Mouse (Mus musculus): ENCODE data around the gene Htr2b.

Gene Htr2b

DNA sequence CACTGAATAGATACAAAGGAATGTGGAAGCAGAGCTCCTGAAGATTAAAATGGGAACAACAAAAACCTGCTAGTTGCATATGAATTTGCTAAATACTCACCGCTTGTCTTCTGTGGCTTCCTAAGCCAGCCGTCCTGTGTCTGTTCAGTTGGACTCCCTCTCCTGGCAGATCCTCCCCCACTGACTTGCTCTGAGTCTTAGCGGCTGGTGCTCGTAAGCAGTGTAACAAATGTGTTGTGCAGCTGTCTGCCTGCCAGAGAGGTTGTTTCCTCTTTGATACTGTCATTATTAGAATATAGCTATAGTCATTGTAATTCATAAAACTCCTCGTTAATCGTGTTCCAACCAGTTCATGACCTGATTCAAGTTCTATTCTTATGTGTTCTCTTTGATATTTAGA lies at the start of gene Htr2b:
Htr2b (minus strand) TSS at position 192 of the 400 bp plus-strand sequence.
- DNase-seq (ENCODE audit: low spot score in 2 of 2) = peak in 1 of 2 experiments; percentile 35

DNA sequence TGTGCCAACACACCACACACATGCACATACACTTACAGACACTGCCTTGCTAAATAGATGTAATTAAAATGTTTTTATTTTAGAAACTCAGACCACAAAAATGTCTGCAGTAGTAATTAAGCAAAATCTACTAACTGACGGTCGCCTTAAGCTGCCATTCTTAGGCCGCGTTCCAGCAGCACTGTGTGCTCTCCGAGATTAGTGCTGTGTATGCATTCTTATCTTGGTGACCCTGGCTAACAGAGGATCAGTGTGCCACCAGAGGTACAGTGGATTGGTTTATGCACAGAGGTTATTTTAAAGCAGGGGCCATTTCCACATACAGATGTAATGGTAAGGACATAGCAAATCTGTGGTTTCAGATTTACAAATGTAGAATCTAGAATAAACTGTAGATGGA lies 49.3 kb upstream of the Htr2b start:
- DNase-seq (ENCODE audit: low spot score in 2 of 2) = no peak

GRCm38 (mm10) chr1:86160479-86160878 lies 48.7 kb upstream of the Htr2b start:
- no peak for DNase-seq (ENCODE audit: low spot score in 2 of 2)

- no peak for DNase-seq (ENCODE audit: low spot score in 2 of 2)
These were observed 48.3 kb upstream of the Htr2b start for GRCm38 (mm10) chr1:86160059-86160458.

DNA sequence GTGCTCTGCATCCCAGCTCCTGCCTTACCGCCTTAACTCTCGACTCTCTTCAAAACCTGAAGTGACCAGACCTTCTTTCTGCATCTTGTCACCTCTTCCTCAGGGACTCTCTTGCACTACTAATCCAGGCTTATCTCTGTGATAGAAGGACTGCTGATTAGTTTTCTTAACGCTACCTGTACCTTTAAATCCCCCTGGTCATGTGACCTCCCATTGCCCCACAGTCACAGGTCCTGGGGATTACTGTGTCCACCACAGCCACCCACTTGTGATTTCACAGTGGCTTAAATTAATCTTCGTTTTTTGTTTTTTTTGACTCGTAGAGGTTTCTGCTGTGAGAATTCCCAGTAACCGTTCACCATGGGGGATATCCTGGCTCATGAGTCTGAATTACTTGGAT lies 44.8 kb upstream of the Htr2b start:
- DNase-seq (ENCODE audit: low spot score in 2 of 2) = no peak

GRCm38 (mm10) chr1:86156075-86156474 lies 44.3 kb upstream of the Htr2b start:
- no peak for DNase-seq (ENCODE audit: low spot score in 2 of 2)

GRCm38 (mm10) chr1:86154824-86155164 lies 43.0 kb upstream of the Htr2b start:
- no peak for DNase-seq (ENCODE audit: low spot score in 2 of 2)

DNA sequence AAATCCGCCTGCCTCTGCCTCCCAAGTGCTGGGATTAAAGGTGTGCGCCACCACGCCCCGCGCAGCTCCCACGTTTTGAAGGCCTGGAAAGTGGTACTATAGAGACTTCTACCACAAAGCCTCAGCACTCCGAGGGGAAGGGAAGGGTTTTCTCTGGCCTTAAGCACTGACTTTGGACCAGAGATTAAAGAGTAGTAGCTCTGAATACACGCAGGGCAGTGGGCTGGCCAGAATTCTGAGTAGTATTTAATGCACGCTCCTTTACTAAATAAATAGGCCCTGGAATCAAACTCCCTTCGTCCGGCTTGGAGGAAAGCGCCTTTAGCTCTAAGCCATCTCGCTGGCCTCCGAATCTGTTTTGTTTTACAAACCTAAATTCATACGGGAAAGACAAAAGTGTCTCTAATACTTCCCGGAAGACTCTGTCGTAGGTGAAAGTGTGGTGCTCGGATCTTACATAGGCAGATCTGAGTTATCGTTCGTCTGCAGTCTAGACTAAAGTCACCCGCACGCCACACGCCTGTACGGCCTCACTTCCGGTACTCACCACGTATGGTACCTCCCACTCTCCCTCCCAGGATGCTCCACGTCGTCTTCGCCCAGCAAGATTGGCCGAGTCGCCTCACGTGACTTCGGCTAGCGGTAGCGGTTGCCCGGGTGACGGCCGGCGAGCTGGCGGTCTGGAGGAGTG lies 42.5 kb upstream of the Htr2b start, which contains the start of gene Armc9:
Armc9 (plus strand) TSS at position 648 of the 691 bp plus-strand sequence.
- DNase-seq (ENCODE audit: low spot score in 2 of 2) = peak; percentile 94 to 95

DNA sequence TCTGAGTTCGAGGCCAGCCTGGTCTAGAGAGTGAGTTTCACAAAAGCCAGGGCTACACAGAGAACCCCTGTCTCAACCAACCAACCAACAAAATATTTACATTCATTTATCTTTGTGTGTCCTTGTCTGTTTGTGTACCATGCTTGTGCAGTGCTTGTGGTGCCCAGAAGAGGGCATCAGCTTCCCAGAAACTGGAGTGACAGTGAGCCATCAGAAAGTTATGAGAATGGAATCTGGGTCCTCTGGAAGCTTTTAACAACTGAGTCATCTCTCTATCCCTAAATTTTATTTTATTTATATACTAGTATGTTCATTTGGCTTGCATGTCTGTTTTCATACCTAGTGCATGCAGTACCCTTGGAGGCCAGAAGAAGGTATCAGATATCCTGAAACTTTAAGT lies 40.8 kb upstream of the Htr2b start:
- DNase-seq (ENCODE audit: low spot score in 2 of 2) = no peak

GRCm38 (mm10) chr1:86151376-86151775 lies 39.6 kb upstream of the Htr2b start:
- no peak for DNase-seq (ENCODE audit: low spot score in 2 of 2)

GRCm38 (mm10) chr1:86150929-86151328 lies 39.2 kb upstream of the Htr2b start:
- no peak for DNase-seq (ENCODE audit: low spot score in 2 of 2)

DNA sequence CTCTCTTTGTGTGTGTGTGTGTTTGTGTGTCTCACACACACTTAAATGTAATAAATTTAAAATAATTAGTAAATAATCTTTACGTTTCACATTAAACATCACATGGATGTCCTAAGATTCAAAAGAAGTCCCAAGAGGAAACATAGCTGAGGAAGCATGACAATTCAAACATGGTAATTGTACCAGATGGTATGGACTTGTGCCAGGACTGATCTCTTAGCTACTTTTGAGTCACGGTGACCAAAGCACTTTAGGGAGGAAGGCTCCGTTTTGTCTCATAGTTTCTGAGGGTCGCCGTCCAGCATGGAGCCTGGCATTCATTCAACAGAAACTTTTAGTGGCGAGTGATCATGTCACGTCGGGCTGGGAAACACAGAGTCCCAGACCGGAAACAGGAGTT lies 36.4 kb upstream of the Htr2b start:
- no peak for DNase-seq (ENCODE audit: low spot score in 2 of 2)

DNA sequence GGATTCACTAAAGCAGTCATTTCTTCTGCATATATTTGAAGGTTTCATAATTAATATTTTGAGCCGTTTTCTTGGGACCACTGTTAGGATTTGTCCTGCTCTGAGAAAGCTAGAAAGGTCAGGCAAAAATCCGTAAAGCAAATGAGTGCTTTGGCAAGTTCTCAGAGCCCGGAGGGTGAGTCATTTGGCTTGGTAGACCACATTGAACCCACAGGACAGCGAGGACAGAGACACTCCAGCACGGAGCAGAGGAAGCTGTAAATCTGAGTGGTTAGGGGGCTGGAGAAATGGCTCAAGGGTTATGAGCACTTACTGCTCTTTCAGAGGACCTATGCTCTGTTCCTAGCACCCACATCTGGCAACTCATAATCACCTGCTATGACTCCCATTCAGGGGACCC lies 35.8 kb upstream of the Htr2b start:
- DNase-seq (ENCODE audit: low spot score in 2 of 2) = no peak

DNA sequence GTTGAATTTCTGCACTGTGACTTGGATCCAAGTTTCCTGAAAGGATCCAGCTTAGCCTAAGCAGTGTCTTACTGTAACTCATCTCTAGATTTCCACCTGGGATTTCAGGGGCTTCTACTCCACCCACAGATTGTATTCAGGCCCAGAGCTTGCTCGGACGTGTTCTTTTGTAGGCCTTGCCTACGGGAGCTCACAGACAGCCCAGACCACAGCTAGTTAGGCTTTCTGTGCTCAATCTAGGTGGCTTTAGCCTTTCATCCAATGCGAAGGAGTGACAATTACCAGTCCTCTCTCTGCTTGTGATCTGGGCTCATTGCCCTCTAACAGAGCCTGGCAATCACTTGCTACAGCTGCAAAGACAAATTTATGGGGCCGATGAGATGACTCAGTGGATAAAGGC lies 34.5 kb upstream of the Htr2b start:
- no peak for DNase-seq (ENCODE audit: low spot score in 2 of 2)

- DNase-seq (ENCODE audit: low spot score in 2 of 2) = no peak
These were observed 32.5 kb upstream of the Htr2b start for GRCm38 (mm10) chr1:86144001-86144944.

DNA sequence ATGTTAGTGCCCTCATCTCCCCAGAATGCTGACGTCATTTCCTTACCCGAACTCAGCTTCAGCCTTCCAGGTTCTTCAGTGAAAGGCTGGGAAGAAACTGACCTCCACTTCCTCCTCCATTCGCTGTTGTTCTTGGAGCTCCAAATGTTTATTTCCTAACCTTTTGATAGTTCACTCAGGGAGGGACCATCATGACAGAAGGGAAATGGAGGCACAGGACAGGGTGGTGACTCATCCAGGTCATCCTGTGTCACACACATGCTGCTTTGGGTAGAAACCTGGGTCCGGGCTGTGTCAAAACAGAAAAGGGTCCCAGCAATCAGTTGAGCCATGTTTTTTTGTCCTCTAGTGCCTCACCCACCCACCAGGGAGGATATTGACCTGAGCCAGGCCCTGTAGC lies 31.4 kb upstream of the Htr2b start:
- DNase-seq (ENCODE audit: low spot score in 2 of 2) = no peak

DNA sequence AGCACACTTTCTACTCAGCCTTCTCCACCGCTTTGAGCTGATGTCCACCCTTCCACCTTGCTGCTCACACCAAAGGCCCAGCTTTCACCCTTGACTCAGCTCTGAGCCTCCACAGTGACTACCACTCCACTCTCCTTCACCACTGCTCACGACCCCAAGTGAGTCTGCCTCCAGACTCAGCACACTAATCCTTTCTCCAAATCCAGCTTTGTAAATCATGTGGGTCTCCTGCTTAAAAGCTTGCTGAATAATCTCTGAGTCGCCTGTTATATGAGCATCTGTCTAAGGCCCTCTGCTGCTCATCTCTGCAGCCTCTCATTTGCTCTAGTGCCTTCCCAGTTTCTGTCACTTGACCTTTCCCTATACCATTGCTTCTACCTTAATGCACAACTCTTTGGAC lies 29.3 kb upstream of the Htr2b start:
- no peak for DNase-seq (ENCODE audit: low spot score in 2 of 2)

- no peak for DNase-seq (ENCODE audit: low spot score in 2 of 2)
These were observed 23.5 kb upstream of the Htr2b start for GRCm38 (mm10) chr1:86135315-86135714.

DNA sequence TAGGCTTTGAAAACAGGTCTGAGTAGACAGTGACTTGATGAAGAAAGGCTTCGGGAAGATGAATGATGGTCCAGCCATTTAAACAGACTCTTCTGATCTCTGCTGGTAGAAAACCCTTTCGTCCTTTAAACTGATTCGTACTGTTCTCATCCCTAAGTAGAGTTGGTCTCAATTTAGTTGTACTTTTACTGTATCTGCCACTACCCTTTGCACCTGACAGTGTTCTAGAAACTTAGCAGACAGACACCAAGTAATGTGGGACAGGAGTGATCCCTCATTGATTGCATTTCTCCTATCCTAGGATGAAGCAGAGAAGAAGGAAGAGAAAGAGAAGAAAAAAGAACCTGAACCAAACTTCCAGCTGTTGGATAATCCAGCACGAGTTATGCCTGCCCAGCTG lies 21.6 kb upstream of the Htr2b start, which contains the start of gene Gm21972:
Gm21972 (plus strand) TSS at position 301 of the 400 bp plus-strand sequence.
- DNase-seq (ENCODE audit: low spot score in 2 of 2) = no peak

- DNase-seq (ENCODE audit: low spot score in 2 of 2) = no peak
These were observed 14.3 kb upstream of the Htr2b start for GRCm38 (mm10) chr1:86126036-86126435.

DNA sequence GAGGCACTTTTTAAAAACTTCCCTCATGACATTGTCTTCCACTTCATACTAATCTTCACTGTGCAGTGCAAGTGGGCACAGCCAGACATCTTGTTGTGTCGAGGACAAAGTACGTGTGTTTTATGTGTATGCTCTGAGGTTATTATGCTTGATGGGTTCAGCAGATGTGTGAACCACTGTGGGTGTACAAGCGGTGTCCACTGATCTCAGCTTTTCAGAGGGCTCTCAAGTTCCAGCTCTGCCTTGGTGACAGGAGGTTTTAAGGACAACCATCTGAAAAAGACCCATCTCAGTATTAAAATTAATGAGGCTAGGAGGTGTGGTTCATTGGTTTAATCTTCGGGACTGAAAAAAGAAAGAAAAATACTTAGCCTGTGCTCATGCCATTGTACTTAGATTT lies 7.8 kb upstream of the Htr2b start:
- no peak for DNase-seq (ENCODE audit: low spot score in 2 of 2)

DNA sequence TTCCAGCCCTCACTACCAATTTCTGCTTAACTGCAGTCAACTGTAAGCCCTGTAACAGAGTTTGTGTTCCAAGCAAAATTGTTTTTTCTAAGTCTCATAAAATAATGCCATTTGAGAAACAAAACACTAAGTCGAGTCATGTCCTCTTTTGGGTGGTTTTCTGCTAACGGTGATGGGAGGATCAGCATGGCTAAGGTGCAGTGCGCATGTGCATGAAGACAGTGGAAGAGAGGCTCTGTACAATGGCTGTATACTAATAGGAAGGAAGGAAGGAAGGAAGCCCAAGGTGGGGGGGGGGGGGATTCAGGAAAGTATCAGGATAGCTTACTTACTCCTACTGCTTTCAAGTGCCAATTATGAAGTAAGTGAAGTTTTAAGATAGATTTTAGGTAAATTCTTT lies 2.4 kb upstream of the Htr2b start:
- DNase-seq (ENCODE audit: low spot score in 2 of 2) = no peak

DNA sequence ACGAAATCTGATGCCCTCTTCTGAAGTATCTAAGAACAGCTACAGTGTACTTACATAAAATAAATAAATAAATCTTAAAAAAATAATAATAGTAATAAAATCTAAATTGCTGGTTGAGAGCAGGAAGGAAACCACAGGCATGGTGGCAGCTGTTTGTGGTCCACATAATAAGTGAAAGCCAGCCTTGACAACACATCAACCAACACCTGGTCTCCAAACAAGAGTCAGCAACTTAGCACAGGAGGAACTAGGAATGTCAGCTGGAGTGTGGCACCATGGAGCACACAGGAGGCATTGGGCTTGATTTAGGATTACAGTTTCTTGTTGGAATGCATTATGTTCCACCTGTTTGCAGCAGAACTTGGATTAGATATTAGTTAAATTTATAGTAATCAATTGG lies 6.7 kb downstream of the Htr2b start:
- DNase-seq (ENCODE audit: low spot score in 2 of 2) = no peak
